Mouse (Mus musculus): Measurements from ENCODE around the gene Adar. TPM values are rescaled to one million over a fixed set of nuclear protein-coding genes. Genes with fewer than 3 reads are reported as not detected.

The Adar gene
- polyA plus RNA-seq (2014; fragmentation: Nextera tagmentation; extraction: Ambion mirVana): 14.9 and 15.1 TPM in 2 replicates

DNA sequence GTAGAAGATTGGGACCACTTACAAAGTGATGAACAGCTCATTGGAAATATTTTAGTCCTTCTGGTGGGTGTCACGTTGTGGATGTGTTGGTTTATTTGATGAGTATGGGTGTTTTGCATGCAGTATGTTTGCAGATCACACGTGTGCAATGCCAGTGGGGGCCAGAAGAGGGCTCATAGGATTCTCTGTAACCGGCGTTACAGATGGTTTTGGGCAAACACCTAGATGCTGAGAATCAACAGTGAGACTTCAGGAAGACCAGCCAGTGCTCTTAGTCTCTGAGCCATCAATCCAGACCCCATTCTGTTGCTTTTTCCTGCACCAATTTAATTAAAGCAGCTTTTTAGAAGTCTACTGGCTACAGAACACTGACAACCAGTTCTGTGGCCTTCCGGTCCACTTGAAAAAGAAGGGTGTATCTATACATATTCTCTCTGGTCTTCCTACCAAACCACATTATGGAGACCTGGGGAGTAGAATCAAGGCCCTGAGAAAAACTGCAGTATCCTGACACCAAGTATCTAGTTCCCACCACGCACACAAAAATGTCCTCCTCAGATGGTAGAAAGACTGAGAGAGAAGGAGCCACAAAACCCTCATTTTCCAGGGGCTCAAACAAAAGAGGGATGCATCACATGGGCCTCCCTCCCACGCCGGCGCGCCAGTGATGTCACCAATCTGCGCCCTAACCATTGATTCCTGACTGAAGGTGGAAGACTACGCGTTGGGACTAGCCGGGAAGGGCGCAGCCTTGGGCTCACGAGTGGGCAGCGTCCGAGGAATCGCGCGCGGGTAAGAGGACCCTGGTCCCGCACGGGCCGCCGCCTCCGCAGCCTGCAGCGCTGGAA, at the start of gene Adar:
Gene Adar, plus strand, starts transcription at position 664 of the 848 bp plus-strand sequence.
- H3K27ac ChIP-seq (replicated peaks; ENCODE audit: low read depth, low read length): 0 out of 2 replicates have a peak within 1 kb of the TSS, but pooled peaks have one; percentile 23
- peak within 1 kb of the TSS; percentile 87 for H3K4me3 ChIP-seq (ENCODE audit: low read depth, low read length)
- H3K4me1 ChIP-seq (ENCODE audit: control insufficient read depth, insufficient read depth, low read length): no peaks in the 10 kb centered on the region
- peak within 1 kb of the TSS; percentile 90 for H3K9ac ChIP-seq (replicated peaks; ENCODE audit: low read length)
- peak; percentile 91 for ATAC-seq (replicated peaks; ENCODE audit: insufficient number of reproducible peaks, low FRiP score, low TSS enrichment, low read depth)
- no peaks in the 10 kb centered on the region for H3K9me3 ChIP-seq (replicated peaks; ENCODE audit: control insufficient read depth, low read length)
- DNase-seq (ENCODE audit: low spot score): peak; percentile 88
- H3K36me3 ChIP-seq (replicated peaks; ENCODE audit: control insufficient read depth, insufficient read depth, low read depth, low read length): no peaks in the 10 kb centered on the region
- no peaks in the 10 kb centered on the region for H3K27me3 ChIP-seq (ENCODE audit: control insufficient read depth, insufficient read depth, low read length)
- 6% methylated on average over 28 of the region's 28 CpGs for WGBS
- peak within 1 kb of the TSS; percentile 83 for H3K4me2 ChIP-seq (ENCODE audit: low read depth, low read length)

DNA sequence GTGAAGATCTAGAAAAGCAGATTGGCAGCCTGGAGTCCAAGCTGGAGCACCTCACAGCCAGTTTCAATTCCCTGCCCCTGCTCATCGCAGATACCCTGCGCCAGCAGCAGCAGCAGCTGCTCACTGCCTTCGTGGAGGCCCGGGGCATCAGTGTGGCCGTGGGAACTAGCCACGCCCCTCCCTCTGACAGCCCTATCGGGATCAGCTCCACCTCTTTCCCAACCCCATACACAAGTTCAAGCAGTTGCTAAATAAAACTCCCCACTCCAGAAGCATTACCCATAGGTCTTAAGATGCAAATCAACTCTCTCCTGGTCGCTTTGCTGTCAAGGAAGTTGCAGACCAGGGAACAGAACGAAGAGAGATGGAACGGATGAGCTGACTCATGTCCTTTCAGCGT, 47.7 kb upstream of the Adar start:
- Histone ChIP-seq H3K9ac (replicated peaks; ENCODE audit: low read length) (no peak overlapping the region), H3K36me3 (replicated peaks; ENCODE audit: control insufficient read depth, insufficient read depth, low read depth, low read length) (no peaks in the 10 kb centered on the region), H3K27ac (replicated peaks; ENCODE audit: low read depth, low read length) (no peak overlapping the region), H3K9me3 (replicated peaks; ENCODE audit: control insufficient read depth, low read length) (no peaks in the 10 kb centered on the region), H3K4me3 (ENCODE audit: low read depth, low read length) (no peak overlapping the region), H3K4me2 (ENCODE audit: low read depth, low read length) (no peak overlapping the region), H3K4me1 (ENCODE audit: control insufficient read depth, insufficient read depth, low read length) (no peaks in the 10 kb centered on the region), H3K27me3 (ENCODE audit: control insufficient read depth, insufficient read depth, low read length) (no peaks in the 10 kb centered on the region)
- DNase-seq (ENCODE audit: low spot score) (no peak), ATAC-seq (replicated peaks; ENCODE audit: insufficient number of reproducible peaks, low FRiP score, low TSS enrichment, low read depth) (no peak)
- WGBS: 34% methylated on average over 11 of the region's 11 CpGs

- DNase-seq (ENCODE audit: low spot score) (no peak), ATAC-seq (replicated peaks; ENCODE audit: insufficient number of reproducible peaks, low FRiP score, low TSS enrichment, low read depth) (no peak)
- H3K4me3 ChIP-seq (ENCODE audit: low read depth, low read length): no peak overlapping the region
- no peaks in the 10 kb centered on the region for H3K27me3 ChIP-seq (ENCODE audit: control insufficient read depth, insufficient read depth, low read length)
- 59% methylated on average over 6 of the region's 6 CpGs for WGBS
- no peak overlapping the region for H3K9ac ChIP-seq (replicated peaks; ENCODE audit: low read length)
- no peak overlapping the region for H3K4me2 ChIP-seq (ENCODE audit: low read depth, low read length)
- H3K9me3 ChIP-seq (replicated peaks; ENCODE audit: control insufficient read depth, low read length): no peaks in the 10 kb centered on the region
- H3K4me1 ChIP-seq (ENCODE audit: control insufficient read depth, insufficient read depth, low read length): no peaks in the 10 kb centered on the region
- H3K36me3 ChIP-seq (replicated peaks; ENCODE audit: control insufficient read depth, insufficient read depth, low read depth, low read length): no peaks in the 10 kb centered on the region
- no peak overlapping the region for H3K27ac ChIP-seq (replicated peaks; ENCODE audit: low read depth, low read length)
Observed at GRCm38 (mm10) chr3:89671334-89671733, 43.5 kb upstream of the Adar start.

- Histone ChIP-seq H3K27me3 (ENCODE audit: control insufficient read depth, insufficient read depth, low read length) (no peaks in the 10 kb centered on the region), H3K36me3 (replicated peaks; ENCODE audit: control insufficient read depth, insufficient read depth, low read depth, low read length) (no peaks in the 10 kb centered on the region), H3K9ac (replicated peaks; ENCODE audit: low read length) (no peak overlapping the region), H3K4me2 (ENCODE audit: low read depth, low read length) (no peak overlapping the region), H3K4me3 (ENCODE audit: low read depth, low read length) (no peak overlapping the region), H3K27ac (replicated peaks; ENCODE audit: low read depth, low read length) (no peak overlapping the region), H3K9me3 (replicated peaks; ENCODE audit: control insufficient read depth, low read length) (no peaks in the 10 kb centered on the region), H3K4me1 (ENCODE audit: control insufficient read depth, insufficient read depth, low read length) (no peaks in the 10 kb centered on the region)
- no peak for ATAC-seq (replicated peaks; ENCODE audit: insufficient number of reproducible peaks, low FRiP score, low TSS enrichment, low read depth)
- no peak for DNase-seq (ENCODE audit: low spot score)
- WGBS: 78% methylated on average over 12 of the region's 12 CpGs
Observed at GRCm38 (mm10) chr3:89672573-89673317, 42.1 kb upstream of the Adar start.

- H3K27me3 ChIP-seq (ENCODE audit: control insufficient read depth, insufficient read depth, low read length): no peaks in the 10 kb centered on the region
- H3K4me1 ChIP-seq (ENCODE audit: control insufficient read depth, insufficient read depth, low read length): no peaks in the 10 kb centered on the region
- no peak overlapping the region for H3K9ac ChIP-seq (replicated peaks; ENCODE audit: low read length)
- DNase-seq (ENCODE audit: low spot score) (no peak), ATAC-seq (replicated peaks; ENCODE audit: insufficient number of reproducible peaks, low FRiP score, low TSS enrichment, low read depth) (no peak)
- H3K9me3 ChIP-seq (replicated peaks; ENCODE audit: control insufficient read depth, low read length): no peaks in the 10 kb centered on the region
- 68% methylated on average over 5 of the region's 5 CpGs for WGBS
- no peak overlapping the region for H3K4me2 ChIP-seq (ENCODE audit: low read depth, low read length)
- H3K27ac ChIP-seq (replicated peaks; ENCODE audit: low read depth, low read length): no peak overlapping the region
- no peaks in the 10 kb centered on the region for H3K36me3 ChIP-seq (replicated peaks; ENCODE audit: control insufficient read depth, insufficient read depth, low read depth, low read length)
- H3K4me3 ChIP-seq (ENCODE audit: low read depth, low read length): no peak overlapping the region
Observed at GRCm38 (mm10) chr3:89677617-89678016, 37.2 kb upstream of the Adar start.

- H3K27ac ChIP-seq (replicated peaks; ENCODE audit: low read depth, low read length): no peak overlapping the region
- H3K9ac ChIP-seq (replicated peaks; ENCODE audit: low read length): no peak overlapping the region
- H3K36me3 ChIP-seq (replicated peaks; ENCODE audit: control insufficient read depth, insufficient read depth, low read depth, low read length): no peaks in the 10 kb centered on the region
- H3K4me3 ChIP-seq (ENCODE audit: low read depth, low read length): no peak overlapping the region
- DNase-seq (ENCODE audit: low spot score): no peak
- no peak for ATAC-seq (replicated peaks; ENCODE audit: insufficient number of reproducible peaks, low FRiP score, low TSS enrichment, low read depth)
- 54% methylated on average over 5 of the region's 5 CpGs for WGBS
- no peak overlapping the region for H3K4me2 ChIP-seq (ENCODE audit: low read depth, low read length)
- no peaks in the 10 kb centered on the region for H3K4me1 ChIP-seq (ENCODE audit: control insufficient read depth, insufficient read depth, low read length)
- H3K27me3 ChIP-seq (ENCODE audit: control insufficient read depth, insufficient read depth, low read length): no peaks in the 10 kb centered on the region
- no peaks in the 10 kb centered on the region for H3K9me3 ChIP-seq (replicated peaks; ENCODE audit: control insufficient read depth, low read length)
Observed at GRCm38 (mm10) chr3:89686031-89686430, 28.8 kb upstream of the Adar start.

DNA sequence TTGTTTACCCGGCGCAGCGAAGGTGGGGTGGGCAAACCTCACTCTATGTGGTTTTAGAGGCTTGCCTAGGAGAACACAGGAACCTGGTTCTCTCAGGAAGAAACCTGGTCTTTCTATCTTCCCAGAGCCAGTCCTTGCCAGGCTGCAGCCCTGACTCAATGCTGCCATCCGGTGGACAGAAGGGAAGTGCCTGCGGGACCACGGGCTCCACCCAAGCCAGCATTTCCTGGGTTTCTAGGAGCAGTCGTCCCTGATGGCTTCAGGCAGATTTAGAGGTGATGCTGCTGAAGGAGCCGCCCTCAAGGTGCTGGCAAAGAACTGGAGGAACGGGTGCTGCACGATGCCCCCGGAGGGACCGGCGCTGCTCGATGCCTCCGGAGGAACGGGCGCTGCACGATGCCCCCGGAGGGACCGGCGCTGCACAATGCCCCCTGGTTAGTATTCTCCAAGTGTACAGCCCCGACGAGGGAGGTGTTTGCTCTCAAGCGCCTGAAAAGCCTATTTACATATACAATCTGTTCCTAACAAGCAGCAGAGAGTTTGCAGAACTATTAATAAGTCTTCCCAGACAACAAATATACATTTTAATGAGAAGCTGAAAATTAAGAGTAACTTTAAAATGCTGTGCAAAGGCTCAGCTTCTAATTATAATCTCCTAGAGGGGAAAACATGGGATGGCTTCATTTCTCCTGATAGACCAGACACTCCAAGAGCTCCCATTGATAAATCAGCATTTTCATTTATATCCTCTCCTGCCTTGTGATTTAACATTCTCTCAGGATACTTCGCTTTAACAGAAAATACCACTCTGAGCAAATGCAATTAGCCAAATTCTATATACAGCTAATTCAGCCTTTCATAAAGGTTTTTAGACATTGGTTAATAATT, 25.9 kb upstream of the Adar start:
- peak overlapping the region; percentile 74 for H3K9ac ChIP-seq (replicated peaks; ENCODE audit: low read length)
- H3K27ac ChIP-seq (replicated peaks; ENCODE audit: low read depth, low read length): no peak overlapping the region
- H3K4me3 ChIP-seq (ENCODE audit: low read depth, low read length): peak overlapping the region; percentile 37
- H3K4me1 ChIP-seq (ENCODE audit: control insufficient read depth, insufficient read depth, low read length): no peaks in the 10 kb centered on the region
- ATAC-seq (replicated peaks; ENCODE audit: insufficient number of reproducible peaks, low FRiP score, low TSS enrichment, low read depth): peak; percentile 84
- H3K9me3 ChIP-seq (replicated peaks; ENCODE audit: control insufficient read depth, low read length): no peaks in the 10 kb centered on the region
- no peaks in the 10 kb centered on the region for H3K36me3 ChIP-seq (replicated peaks; ENCODE audit: control insufficient read depth, insufficient read depth, low read depth, low read length)
- 5% methylated on average over 25 of the region's 25 CpGs for WGBS
- H3K4me2 ChIP-seq (ENCODE audit: low read depth, low read length): peak overlapping the region; percentile 76
- no peaks in the 10 kb centered on the region for H3K27me3 ChIP-seq (ENCODE audit: control insufficient read depth, insufficient read depth, low read length)
- peak; percentile 91 for DNase-seq (ENCODE audit: low spot score)
